Mouse (Mus musculus) G1E (cell line): ENCODE data around the gene Olig1.

Experiments used
- CTCF ChIP-seq: IDR thresholded peaks from 2 replicates; pipeline ENCODE4 v1.5.1; 2012; ENCODE audit warnings: low read depth, low read length, inconsistent platforms, mixed read lengths
- GATA1 ChIP-seq: IDR thresholded peaks from 2 replicates; pipeline ENCODE4 v1.6.1; 2012; ENCODE audit warnings: borderline replicate concordance, low read length, inconsistent platforms, mixed read lengths

GRCm38 (mm10) chr16:91301454-91301853 lies 31.9 kb downstream of the Olig1 start:
- TF ChIP-seq GATA1, result no peak
- no peak for TF ChIP-seq CTCF
